9 mouse cellular contexts compared by ENCODE assay signal in genomic region chr2:131686748-131687147, GRCm38 (mm10).
DNase-seq lines count a peak whose midpoint lies in the region; ATAC-seq and TF ChIP-seq lines count a peak whose summit lies in the region.
"Had no signal": no experiment of that assay in that cellular context is flagged by ENCODE, and none has a peak within 500 bp of the region (broad histone marks: within the 10 kb centered on the region; RNA-seq: fewer than 3 reads in every experiment).

No protein-coding gene starts in this region.

- H3K4me1 ChIP-seq in lung, embryonic 16.5 days (replicated peaks; ENCODE audit: control insufficient read depth, insufficient read depth, low read length), result peaks cover 6% of the 10 kb centered on the region; the same call in 1 of the 2 replicates
- H3K4me1 ChIP-seq in lung, adult 2 months (ENCODE audit: control insufficient read depth, insufficient read depth, low read length), result no peaks in the 10 kb centered on the region
- H3K4me1 ChIP-seq in stomach, postnatal 0 days (replicated peaks; ENCODE audit: control insufficient read depth, insufficient read depth), result no peaks in the 10 kb centered on the region
- H3K4me1 ChIP-seq: limb, embryonic 15.5 days had no signal

- H3K4me2 ChIP-seq in lung, embryonic 16.5 days (ENCODE audit: low read depth, low read length), result no peak overlapping the region
- H3K4me2 ChIP-seq in stomach, postnatal 0 days (replicated peaks; ENCODE audit: low read depth), result no peak overlapping the region
- H3K4me2 ChIP-seq: limb, embryonic 15.5 days had no signal

- peak; percentile 76; the same call in 1 of the 2 replicates for ATAC-seq in lung, embryonic 16.5 days (ENCODE audit: low read depth)
- ATAC-seq in stomach, postnatal 0 days (ENCODE audit: low FRiP score, low TSS enrichment), result no peak
- ATAC-seq: forebrain, embryonic 16.5 days had no signal

- no peaks in the 10 kb centered on the region for H3K9me3 ChIP-seq in lung, embryonic 16.5 days (ENCODE audit: control insufficient read depth, low read length)
- H3K9me3 ChIP-seq in stomach, postnatal 0 days (ENCODE audit: control insufficient read depth, low read length), result no peaks in the 10 kb centered on the region
- H3K9me3 ChIP-seq: limb, embryonic 15.5 days had no signal

- intact Hi-C loops in heart, postnatal 36 days (cut with DNase I), result no loop called here

- H3K9ac ChIP-seq in lung, embryonic 16.5 days (ENCODE audit: low read length), result no peak overlapping the region
- H3K9ac ChIP-seq in stomach, postnatal 0 days (ENCODE audit: low read length), result no peak overlapping the region
- H3K9ac ChIP-seq: limb, embryonic 15.5 days had no signal

- TF ChIP-seq CTCF in lung, adult 2 months (IDR thresholded peaks at IDR 0.05; ENCODE audit: insufficient read depth, low read length), result no peak
- TF ChIP-seq CTCF in stomach, postnatal 0 days (IDR thresholded peaks at IDR 0.05; ENCODE audit: low read depth), result no peak

- no peaks in the 10 kb centered on the region for H3K36me3 ChIP-seq in lung, embryonic 16.5 days (ENCODE audit: control insufficient read depth, insufficient read depth, low read length)
- H3K36me3 ChIP-seq in stomach, postnatal 0 days (ENCODE audit: control insufficient read depth, insufficient read depth, low read length), result no peaks in the 10 kb centered on the region
- H3K36me3 ChIP-seq: limb, embryonic 15.5 days had no signal

- TF ChIP-seq POLR2A in lung, adult 2 months (IDR thresholded peaks at IDR 0.05; ENCODE audit: borderline replicate concordance, extremely low read depth, low read depth, low read length), result no peak

- no peak overlapping the region for H3K4me3 ChIP-seq in lung, embryonic 16.5 days (ENCODE audit: low read length)
- H3K4me3 ChIP-seq in lung, adult 2 months (replicated peaks; ENCODE audit: extremely low read depth, low read depth, low read length), result no peak overlapping the region
- no peak overlapping the region for H3K4me3 ChIP-seq in stomach, postnatal 0 days (ENCODE audit: low read depth, low read length)
- H3K4me3 ChIP-seq: limb, embryonic 15.5 days had no signal

- no peak for TF ChIP-seq EP300 in stomach, postnatal 0 days (optimal IDR thresholded peaks at IDR 0.05)

- H3K27me3 ChIP-seq in lung, embryonic 16.5 days (ENCODE audit: control insufficient read depth, insufficient read depth, low read depth, low read length), result no peaks in the 10 kb centered on the region
- H3K27me3 ChIP-seq in stomach, postnatal 0 days (ENCODE audit: control insufficient read depth, insufficient read depth, low read length), result no peaks in the 10 kb centered on the region
- H3K27me3 ChIP-seq: limb, embryonic 15.5 days had no signal

- peak overlapping the region; percentile 25; the same call in 1 of the 2 replicates for H3K27ac ChIP-seq in lung, embryonic 16.5 days (ENCODE audit: low read length)
- H3K27ac ChIP-seq in stomach, postnatal 0 days (replicated peaks), result no peak overlapping the region
- H3K27ac ChIP-seq: limb, embryonic 15.5 days had no signal

- DNase-seq in lung, adult 2 months, result no peak
- peak; percentile 28 to 67 for DNase-seq in frontal cortex, postnatal 14 days (ENCODE audit: low spot score in 2 of 2)
- DNase-seq in heart, postnatal 36 days, result peak; percentile 44 to 53
- DNase-seq in right cerebral cortex, postnatal 25 days, result peak; percentile 73
- DNase-seq in embryo, embryonic 10 days (ENCODE audit: low spot score), result no peak
- DNase-seq in stomach, postnatal 0 days (ENCODE audit: low spot score), result no peak

- WGBS in lung, embryonic 16.5 days, result 38% methylated on average over 2 of the region's 2 CpGs
- 47% methylated on average over 2 of the region's 2 CpGs for WGBS in lung, adult 2 months
- WGBS in stomach, postnatal 0 days, result 47% methylated on average over 2 of the region's 2 CpGs

Comparison
In these comparisons a context has a peak if more than half of its experiments do, and no peak if none do; other contexts are left out.
1. DNase-seq: peak in frontal cortex, postnatal 14 days (2 of 2), heart, postnatal 36 days (2 of 2) and right cerebral cortex, postnatal 25 days (single experiment); none in lung, adult 2 months (single experiment), embryo, embryonic 10 days (single experiment) and stomach, postnatal 0 days (single experiment).